Mouse (Mus musculus) adrenal gland, adult 18-20 months (tissue): ENCODE measurements at regions not wholly inside any gene's neighbourhood (a gene's known extent, or its start where the extent isn't known, plus 50 kb on each side); places are given as distances from the start of the nearest gene placed in this dataset.

Experiments used
- DNase-seq, 2 experiments: peaks; one replicate each; pipeline ENCODE4 v3.0.0; 2021 to 2022; ENCODE audit warnings: low spot score in 2 of 2

- peak; percentile 32 to 48 for DNase-seq
Measured at GRCm38 (mm10) chr10:99460847-99461445, 197.9 kb downstream of the Dusp6 start.

- DNase-seq: peak; percentile 30 to 34
Measured at GRCm38 (mm10) chr10:99461446-99461966, 198.5 kb downstream of the Dusp6 start.

- no peak for DNase-seq
Measured at GRCm38 (mm10) chr10:99466695-99467094, 203.7 kb downstream of the Dusp6 start.

GRCm38 (mm10) chr10:99467319-99467842 is 204.3 kb downstream of the Dusp6 start:
- no peak for DNase-seq

GRCm38 (mm10) chr10:99468971-99469370 is 205.9 kb downstream of the Dusp6 start:
- no peak for DNase-seq

GRCm38 (mm10) chr10:99471832-99472497 is 208.9 kb downstream of the Dusp6 start:
- DNase-seq: no peak

- no peak for DNase-seq
Measured at GRCm38 (mm10) chr10:99472806-99473205, 209.8 kb downstream of the Dusp6 start.

- no peak for DNase-seq
Measured at GRCm38 (mm10) chr10:99473758-99474157, 210.7 kb downstream of the Dusp6 start.

GRCm38 (mm10) chr10:99474546-99474945 is 211.5 kb downstream of the Dusp6 start:
- no peak for DNase-seq

GRCm38 (mm10) chr10:99476214-99476613 is 213.2 kb downstream of the Dusp6 start:
- no peak for DNase-seq

- no peak for DNase-seq
Measured at GRCm38 (mm10) chr10:99476776-99477175, 213.7 kb downstream of the Dusp6 start.

- DNase-seq: no peak
Measured at GRCm38 (mm10) chr10:99480573-99480972, 217.5 kb downstream of the Dusp6 start.

GRCm38 (mm10) chr10:99482009-99482408 is 219.0 kb downstream of the Dusp6 start:
- no peak for DNase-seq

GRCm38 (mm10) chr10:99488195-99489080 is 225.4 kb downstream of the Dusp6 start:
- no peak for DNase-seq

- no peak for DNase-seq
Measured at GRCm38 (mm10) chr10:99511514-99512237, 247.8 kb downstream of the Csl start.

- DNase-seq: no peak
Measured at GRCm38 (mm10) chr10:99517944-99518343, 241.5 kb downstream of the Csl start.

- no peak for DNase-seq
Measured at GRCm38 (mm10) chr10:99519479-99519878, 240.0 kb downstream of the Csl start.

- DNase-seq: no peak
Measured at GRCm38 (mm10) chr10:99523817-99524216, 235.6 kb downstream of the Csl start.

- no peak for DNase-seq
Measured at GRCm38 (mm10) chr10:99524273-99525212, 234.9 kb downstream of the Csl start.

- peak in 1 of 2 experiments; percentile 57 for DNase-seq
Measured at GRCm38 (mm10) chr10:99526148-99526547, 233.3 kb downstream of the Csl start.
